Mouse (Mus musculus): ENCODE data around the gene Prss36. TPM values are rescaled to one million over a fixed set of nuclear protein-coding genes. Genes with fewer than 3 reads are reported as not detected.
"Not testable (repeated sequence)": the region's sequence is repeated elsewhere in the genome, so short reads cannot be mapped to it uniquely, and the experiment has no call there.

Prss36 gene
- polyA plus RNA-seq, 1 experiment from 2014 or later, result 10.4 TPM

DNA sequence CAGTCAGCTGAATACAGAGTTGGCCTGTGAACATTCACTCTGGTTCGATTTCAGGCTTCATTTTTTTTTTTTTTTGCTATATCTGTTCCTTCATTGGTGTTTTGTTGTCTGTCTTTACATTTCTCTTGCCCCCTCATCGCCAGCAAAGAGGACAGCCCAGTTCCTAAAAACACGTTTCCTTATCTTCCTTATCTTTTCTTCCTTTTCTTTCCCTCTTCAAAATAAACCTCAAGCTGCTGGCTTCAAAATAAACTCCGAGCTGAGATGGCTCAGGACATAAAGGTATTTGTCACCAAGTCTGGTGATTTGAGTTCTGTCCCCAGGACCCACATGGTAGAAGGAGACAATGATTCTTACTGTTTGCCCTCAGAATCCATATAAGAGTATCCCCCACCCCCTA is 33.6 kb downstream of the Prss36 start:
- Histone ChIP-seq H3K9me3 (replicated peaks) (no peaks in the 10 kb centered on the region), H3K27ac (no peak overlapping the region; the same call in 1 of the 2 replicates), H3K27me3 (no peaks in the 10 kb centered on the region), H3K4me3 (peak overlapping the region; percentile 98), H3K36me3 (peaks cover 39% of the 10 kb centered on the region), H3K4me1 (peaks cover 9% of the 10 kb centered on the region), H3K9ac (peak overlapping the region; percentile 86), H3K4me2 (replicated peaks) (peak overlapping the region; percentile 63)
- WGBS, result 26% methylated on average over 4 of the region's 4 CpGs
- no peak for ATAC-seq (ENCODE audit: low FRiP score)

DNA sequence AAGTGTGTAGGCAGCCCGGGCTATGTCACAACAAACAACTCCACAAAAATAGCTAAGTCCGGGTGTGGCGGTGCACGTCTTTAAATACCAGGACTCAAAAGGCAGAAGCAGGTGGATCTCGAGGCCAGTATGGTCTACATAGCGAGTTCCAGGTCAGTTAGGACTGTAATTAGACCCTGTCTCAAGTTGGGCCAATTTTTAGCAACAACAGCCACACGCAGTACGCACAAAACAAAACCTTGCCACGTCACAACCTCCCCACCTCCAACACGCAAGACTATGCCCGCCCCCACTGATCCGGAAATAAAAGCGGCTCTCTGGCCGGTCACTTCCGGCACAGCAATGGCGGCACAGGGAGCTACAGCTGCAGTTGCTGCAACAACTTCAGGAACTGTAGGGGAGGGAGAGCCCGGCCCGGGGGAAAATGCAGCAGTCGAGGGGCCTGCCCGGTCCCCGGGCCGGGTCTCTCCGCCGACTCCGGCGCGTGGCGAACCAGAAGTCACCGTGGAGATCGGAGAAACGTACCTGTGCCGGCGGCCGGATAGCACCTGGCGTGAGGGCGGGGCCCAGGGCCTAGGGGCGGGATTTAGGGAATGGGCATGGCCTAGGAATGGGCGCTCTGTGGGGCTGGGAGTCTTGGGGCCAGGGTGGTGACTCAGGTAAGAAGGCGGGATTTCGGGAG is 34.2 kb downstream of the Prss36 start, which contains the start of gene Kat8:
TSS of gene Kat8 (plus strand) at position 327 of the 682 bp plus-strand sequence.
- Histone ChIP-seq H3K36me3 (peaks cover 41% of the 10 kb centered on the region), H3K4me1 (peaks cover 9% of the 10 kb centered on the region), H3K9ac (peak within 1 kb of the TSS; percentile 86), H3K4me3 (peak within 1 kb of the TSS; percentile 98), H3K27me3 (no peaks in the 10 kb centered on the region), H3K4me2 (replicated peaks) (peak within 1 kb of the TSS; percentile 63), H3K9me3 (replicated peaks) (no peaks in the 10 kb centered on the region), H3K27ac (peak within 1 kb of the TSS; percentile 81)
- 1% methylated on average over 40 of the region's 40 CpGs for WGBS
- ATAC-seq (ENCODE audit: low FRiP score), result peak; percentile 95

DNA sequence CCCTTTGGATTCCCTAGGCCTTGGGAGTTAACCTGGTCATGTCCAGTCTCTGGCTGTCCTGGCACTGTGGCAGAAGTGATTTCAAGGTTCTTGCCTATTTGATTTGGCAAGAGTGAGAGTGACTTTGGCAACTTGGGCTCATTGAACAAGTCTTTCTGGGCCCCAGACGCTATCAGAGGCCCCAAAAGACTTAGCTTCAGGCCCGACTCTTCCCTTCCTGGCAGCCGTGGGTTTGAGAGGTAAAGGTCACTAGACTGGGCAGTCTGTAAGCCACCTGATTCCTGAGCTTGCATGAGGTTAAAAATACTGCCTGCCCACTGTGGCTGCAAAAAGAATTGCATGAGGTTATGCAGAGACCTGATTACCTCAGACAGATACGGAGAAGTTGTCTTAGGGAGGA is 37.9 kb downstream of the Prss36 start:
- no peak overlapping the region for H3K4me3 ChIP-seq
- H3K4me1 ChIP-seq, result peaks cover 19% of the 10 kb centered on the region
- peaks cover 42% of the 10 kb centered on the region for H3K36me3 ChIP-seq
- no peaks in the 10 kb centered on the region for H3K27me3 ChIP-seq
- H3K9ac ChIP-seq, result no peak overlapping the region
- no peak overlapping the region for H3K27ac ChIP-seq
- H3K4me2 ChIP-seq (replicated peaks), result no peak overlapping the region
- 94% methylated on average over 4 of the region's 4 CpGs for WGBS
- H3K9me3 ChIP-seq (replicated peaks), result no peaks in the 10 kb centered on the region
- ATAC-seq (ENCODE audit: low FRiP score), result no peak

DNA sequence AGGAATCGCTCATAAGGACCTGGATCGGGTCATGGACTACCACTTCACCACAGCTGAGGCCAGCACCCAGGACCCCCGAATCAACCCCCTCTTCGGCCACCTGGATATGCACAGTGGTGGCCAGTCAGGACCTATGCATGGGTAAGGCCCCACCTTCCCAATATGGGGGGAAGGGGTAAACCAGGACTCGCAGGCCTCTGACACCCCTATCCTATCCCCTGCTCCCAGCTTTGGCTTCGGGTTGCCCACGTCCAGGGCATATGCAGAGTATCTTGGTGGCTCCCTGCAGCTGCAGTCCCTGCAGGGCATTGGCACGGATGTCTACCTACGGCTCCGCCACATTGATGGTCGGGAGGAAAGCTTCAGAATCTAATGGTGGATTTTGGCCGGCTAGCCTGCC is 38.6 kb downstream of the Prss36 start:
- no peak overlapping the region for H3K4me3 ChIP-seq
- H3K27ac ChIP-seq, result no peak overlapping the region
- ATAC-seq (ENCODE audit: low FRiP score), result no peak
- no peaks in the 10 kb centered on the region for H3K27me3 ChIP-seq
- no peaks in the 10 kb centered on the region for H3K9me3 ChIP-seq (replicated peaks)
- peaks cover 15% of the 10 kb centered on the region for H3K4me1 ChIP-seq
- WGBS, result 95% methylated on average over 12 of the region's 12 CpGs
- H3K36me3 ChIP-seq, result peaks cover 42% of the 10 kb centered on the region
- no peak overlapping the region for H3K4me2 ChIP-seq (replicated peaks)
- H3K9ac ChIP-seq, result no peak overlapping the region

DNA sequence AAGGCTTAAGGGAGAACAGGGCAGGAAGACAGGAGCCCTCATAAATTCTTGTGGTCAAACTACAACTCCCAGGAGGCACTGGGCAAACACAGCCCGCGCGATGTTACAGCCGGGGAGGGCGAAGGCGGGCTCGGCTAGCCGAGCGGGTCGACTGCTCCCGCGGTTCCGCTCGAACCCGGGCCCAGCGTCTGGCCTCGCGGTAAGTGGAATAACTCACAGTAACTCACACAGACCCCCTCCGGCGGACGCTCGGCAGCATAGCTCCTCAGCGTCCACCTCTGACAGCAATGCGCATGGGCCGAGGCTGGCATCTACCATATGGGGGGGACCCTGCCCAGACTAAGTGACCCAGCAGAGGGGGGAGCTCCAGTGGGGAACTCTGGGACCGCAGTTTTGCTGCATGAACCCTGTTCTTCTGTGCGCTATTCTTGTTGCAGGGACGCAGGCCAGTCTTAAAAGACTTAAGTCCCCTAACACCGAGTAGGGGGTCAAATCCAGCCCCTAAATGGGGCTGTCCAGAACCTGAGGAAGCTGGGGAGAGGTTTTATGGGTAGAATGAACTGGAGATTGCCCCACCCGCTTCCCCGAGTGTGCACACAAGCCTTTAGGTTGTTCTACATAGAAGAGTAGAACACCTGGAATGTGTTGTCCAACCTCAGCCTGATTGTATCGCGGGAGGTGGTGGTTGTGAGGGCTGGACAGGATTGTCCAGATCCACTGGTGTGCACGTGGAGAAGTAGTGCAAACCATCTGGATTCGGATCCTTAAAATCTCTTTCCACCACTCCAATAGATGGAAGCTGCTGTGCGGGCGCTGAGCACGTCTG is 42.3 kb downstream of the Prss36 start, which contains the start of gene Bckdk:
TSS of gene Bckdk (plus strand) at position 112 of the 826 bp plus-strand sequence.
- Histone ChIP-seq H3K4me2 (replicated peaks) (peak within 1 kb of the TSS; percentile 84), H3K4me1 (peaks cover 10% of the 10 kb centered on the region), H3K4me3 (peak within 1 kb of the TSS; percentile 56), H3K27me3 (no peaks in the 10 kb centered on the region), H3K9ac (peak within 1 kb of the TSS; percentile 80), H3K36me3 (peaks cover 38% of the 10 kb centered on the region), H3K27ac (peak within 1 kb of the TSS; percentile 70), H3K9me3 (replicated peaks) (no peaks in the 10 kb centered on the region)
- ATAC-seq (ENCODE audit: low FRiP score), result peak; percentile 91
- WGBS, result 9% methylated on average over 38 of the region's 38 CpGs

DNA sequence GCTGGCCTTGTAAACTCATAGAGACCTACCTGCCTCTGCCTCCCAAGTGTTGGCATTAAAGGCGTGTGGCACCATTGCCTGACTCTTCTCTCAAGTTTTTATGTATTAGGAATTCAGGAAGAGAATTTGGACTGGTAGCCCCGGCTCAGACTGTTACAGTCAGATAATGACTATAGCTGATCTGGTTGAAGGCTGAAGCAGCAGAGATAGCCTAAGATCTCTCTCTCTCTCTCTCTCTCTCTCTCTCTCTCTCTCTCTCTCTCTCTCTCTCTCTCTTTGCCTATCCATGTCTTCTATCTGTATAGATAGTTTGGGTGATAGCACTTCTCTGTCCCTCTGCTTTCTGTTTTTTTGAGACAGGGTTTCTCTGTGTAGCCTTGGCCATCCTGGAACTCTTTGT is 44.8 kb downstream of the Prss36 start:
- Histone ChIP-seq H3K27me3 (no peaks in the 10 kb centered on the region), H3K4me1 (peaks cover 10% of the 10 kb centered on the region), H3K9me3 (replicated peaks) (no peaks in the 10 kb centered on the region), H3K4me3 (no peak overlapping the region), H3K27ac (no peak overlapping the region), H3K36me3 (peaks cover 14% of the 10 kb centered on the region), H3K4me2 (replicated peaks) (no peak overlapping the region), H3K9ac (no peak overlapping the region)
- ATAC-seq (ENCODE audit: low FRiP score), result no peak
- WGBS, result 90% methylated on average over 2 of the region's 2 CpGs

DNA sequence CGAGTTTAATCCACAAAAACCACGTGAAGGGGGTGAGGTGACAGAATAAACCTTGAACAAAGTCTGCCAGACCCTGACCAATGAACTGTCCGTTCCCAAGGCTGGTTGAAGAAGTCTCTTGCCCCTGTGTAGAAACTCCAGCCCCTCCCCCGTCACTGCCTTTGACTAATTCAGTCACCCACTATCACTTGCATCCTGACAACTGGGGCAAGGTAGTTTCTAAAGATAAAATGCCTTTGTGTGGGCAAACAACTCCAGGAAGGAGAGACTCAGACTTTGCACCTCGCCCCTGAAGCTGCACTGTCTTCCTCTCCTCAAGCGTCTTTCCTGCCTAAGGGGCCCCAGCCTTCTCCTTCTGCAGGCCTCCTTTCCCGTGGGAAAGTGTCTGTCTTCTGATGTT is 46.5 kb downstream of the Prss36 start:
- no peaks in the 10 kb centered on the region for H3K9me3 ChIP-seq (replicated peaks)
- no peak overlapping the region for H3K4me3 ChIP-seq
- peak overlapping the region; percentile 38 for H3K9ac ChIP-seq
- no peak for ATAC-seq (ENCODE audit: low FRiP score)
- H3K27me3 ChIP-seq, result no peaks in the 10 kb centered on the region
- H3K27ac ChIP-seq, result no peak overlapping the region
- peaks cover 9% of the 10 kb centered on the region for H3K4me1 ChIP-seq
- no peaks in the 10 kb centered on the region for H3K36me3 ChIP-seq
- H3K4me2 ChIP-seq (replicated peaks), result no peak overlapping the region
- 54% methylated on average over 7 of the region's 7 CpGs for WGBS

DNA sequence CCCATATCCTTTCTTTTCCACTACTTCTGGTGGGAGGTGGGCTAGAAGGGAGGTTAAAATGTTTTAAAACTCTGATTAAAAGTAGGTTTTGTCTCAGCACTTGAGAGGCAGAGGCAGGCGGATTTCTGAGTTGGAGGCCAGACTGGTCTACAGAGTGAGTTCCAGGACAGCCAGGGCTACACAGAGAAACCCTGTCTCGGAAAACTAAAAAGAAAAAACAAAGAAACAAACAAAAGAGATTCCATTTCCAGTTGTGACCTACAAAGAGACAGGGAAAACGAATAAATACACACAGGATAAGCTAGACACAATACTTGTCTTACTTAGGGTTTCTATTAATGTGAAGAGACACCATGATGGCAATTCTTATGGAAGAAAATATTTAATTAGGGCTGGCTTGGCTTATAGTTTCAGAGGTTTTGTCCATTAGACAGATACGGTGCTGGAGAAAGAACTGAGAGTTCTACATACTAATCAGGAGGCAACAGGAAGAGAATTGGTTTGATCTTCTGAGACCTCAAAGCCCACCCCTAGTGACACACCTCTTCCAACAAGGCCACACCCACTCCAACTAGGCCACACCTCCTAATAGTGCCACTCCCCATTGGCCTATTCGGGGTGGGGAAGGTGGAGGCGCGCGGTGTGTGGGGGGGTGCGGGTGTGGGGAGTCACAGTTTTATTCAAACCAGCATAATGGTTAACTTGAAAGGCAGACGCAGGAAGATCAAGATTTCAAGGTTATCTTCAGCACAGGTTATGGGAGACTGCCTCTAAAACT is 48.2 kb downstream of the Prss36 start:
- H3K9ac ChIP-seq, result no peak overlapping the region
- ATAC-seq (ENCODE audit: low FRiP score), result no peak
- no peak overlapping the region for H3K4me3 ChIP-seq
- no peaks in the 10 kb centered on the region for H3K27me3 ChIP-seq
- no peak overlapping the region for H3K27ac ChIP-seq
- no peak overlapping the region for H3K4me2 ChIP-seq (replicated peaks)
- H3K9me3 ChIP-seq (replicated peaks), result no peaks in the 10 kb centered on the region
- 0 out of 2 replicates have a peak, but pooled peaks cover under 1% of the 10 kb centered on the region for H3K36me3 ChIP-seq
- WGBS, result 39% methylated on average over 10 of the region's 10 CpGs
- H3K4me1 ChIP-seq, result peaks cover 8% of the 10 kb centered on the region

DNA sequence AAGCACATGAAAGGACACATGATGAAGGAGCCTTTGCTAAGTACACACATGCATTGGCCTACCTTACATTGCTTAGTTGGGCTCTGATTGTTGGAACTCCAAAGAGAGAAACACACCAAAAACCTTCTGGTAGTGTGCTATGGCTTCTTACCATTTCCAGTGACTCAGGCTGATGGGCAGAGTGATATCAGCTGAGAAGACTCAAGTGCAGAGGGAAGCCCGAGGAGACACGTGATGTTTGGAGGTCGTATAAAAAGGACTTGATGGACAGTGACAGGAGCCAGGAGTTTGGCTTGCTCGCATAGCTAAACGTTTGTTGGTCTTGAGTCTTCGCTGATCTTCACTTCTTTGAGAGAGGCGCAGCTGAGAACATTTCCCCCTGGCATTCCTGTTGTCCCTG is 49.0 kb downstream of the Prss36 start:
- H3K9ac ChIP-seq, result no peak overlapping the region
- no peak overlapping the region for H3K4me3 ChIP-seq
- ATAC-seq (ENCODE audit: low FRiP score), result no peak
- H3K4me2 ChIP-seq (replicated peaks), result no peak overlapping the region
- H3K36me3 ChIP-seq, result peaks cover 8% of the 10 kb centered on the region; the same call in 1 of the 2 replicates
- H3K27me3 ChIP-seq, result no peaks in the 10 kb centered on the region
- H3K4me1 ChIP-seq, result peaks cover 8% of the 10 kb centered on the region
- H3K9me3 ChIP-seq (replicated peaks), result no peaks in the 10 kb centered on the region
- no peak overlapping the region for H3K27ac ChIP-seq
- WGBS, result 89% methylated on average over 7 of the region's 7 CpGs

DNA sequence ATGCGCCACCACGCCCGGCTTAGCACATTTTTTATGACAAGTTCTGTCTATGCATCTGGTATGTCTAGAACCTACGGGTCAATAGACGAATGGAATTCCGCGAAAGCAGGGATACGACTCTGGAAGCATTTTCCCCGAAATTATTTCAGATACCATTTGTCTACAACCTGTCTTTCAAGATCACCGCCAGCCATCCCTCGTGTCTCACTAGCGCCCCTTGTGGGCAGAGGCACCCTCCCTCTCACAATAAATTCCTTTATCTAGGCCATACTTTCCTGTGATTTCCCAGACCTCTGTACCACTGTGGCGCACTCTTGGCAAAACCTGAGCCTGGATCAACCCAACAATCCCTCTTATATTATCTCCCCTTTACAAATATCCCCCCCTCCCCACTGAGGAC is 50.1 kb downstream of the Prss36 start:
- Histone ChIP-seq H3K36me3 (peaks cover 8% of the 10 kb centered on the region; the same call in 1 of the 2 replicates), H3K4me1 (peaks cover 8% of the 10 kb centered on the region), H3K9me3 (replicated peaks) (no peaks in the 10 kb centered on the region), H3K27ac (no peak overlapping the region), H3K4me3 (no peak overlapping the region), H3K27me3 (no peaks in the 10 kb centered on the region), H3K9ac (no peak overlapping the region), H3K4me2 (replicated peaks) (no peak overlapping the region)
- 61% methylated on average over 13 of the region's 13 CpGs for WGBS
- ATAC-seq (ENCODE audit: low FRiP score), result no peak

DNA sequence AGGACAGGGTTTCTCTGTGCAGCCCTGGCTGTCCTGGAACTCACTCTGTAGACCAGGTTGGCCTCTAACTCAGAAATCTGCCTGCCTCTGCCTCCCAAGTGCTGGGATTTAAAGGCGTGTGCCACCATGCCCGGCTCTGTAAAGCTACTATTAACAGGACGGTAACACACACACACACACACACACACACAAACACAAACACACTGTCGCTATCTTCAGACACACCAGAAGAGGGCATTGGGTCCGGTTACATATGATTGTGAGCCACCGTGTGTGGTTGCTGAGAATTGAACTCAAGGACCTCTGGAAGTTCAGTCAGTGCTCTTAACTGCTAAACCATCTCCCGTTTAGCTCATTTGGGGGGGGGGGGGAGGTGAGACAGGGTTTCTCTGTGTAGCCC is 50.6 kb downstream of the Prss36 start:
- ATAC-seq (ENCODE audit: low FRiP score), result peak; percentile 15
- not testable (repeated sequence) for H3K9me3 ChIP-seq (replicated peaks); H3K4me3 ChIP-seq; H3K27ac ChIP-seq; H3K27me3 ChIP-seq; H3K4me1 ChIP-seq; H3K9ac ChIP-seq
- H3K4me2 ChIP-seq (replicated peaks), result peak overlapping the region; percentile 79
- H3K36me3 ChIP-seq, result peaks cover 11% of the 10 kb centered on the region; the same call in 1 of the 2 replicates
- WGBS, result 71% methylated on average over 7 of the region's 7 CpGs

DNA sequence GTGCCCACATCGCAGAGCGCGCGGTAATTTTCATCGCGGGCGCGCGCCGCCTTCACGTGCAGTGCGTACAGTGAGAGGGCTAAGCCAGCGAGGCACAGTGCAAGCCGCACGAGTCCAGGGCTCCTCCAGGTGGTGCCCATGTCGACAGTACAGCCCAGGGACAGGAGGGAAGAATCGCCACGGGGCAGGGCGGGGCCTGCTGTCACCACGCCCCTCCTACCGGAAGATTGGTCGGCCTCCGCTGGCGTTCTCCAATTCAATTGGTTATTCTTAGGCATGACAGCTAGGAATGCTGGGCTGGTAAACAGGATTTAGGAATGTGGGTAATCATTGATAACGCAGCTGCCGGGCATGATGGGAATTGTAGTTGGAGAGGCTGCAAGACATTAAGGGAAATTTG is 51.1 kb downstream of the Prss36 start, which contains the start of the genes Gm21974 and Vkorc1:
TSS of gene Gm21974 (minus strand) at position 13 of the 400 bp plus-strand sequence.
TSS of gene Vkorc1 (minus strand) at position 176 of the 400 bp plus-strand sequence.
- peak within 1 kb of the TSS; percentile 58 for H3K4me3 ChIP-seq
- no peaks in the 10 kb centered on the region for H3K9me3 ChIP-seq (replicated peaks)
- peak; percentile 98 for ATAC-seq (ENCODE audit: low FRiP score)
- H3K4me2 ChIP-seq (replicated peaks), result peak within 1 kb of the TSS; percentile 79
- WGBS, result under 1% methylated on average over 26 of the region's 26 CpGs
- H3K36me3 ChIP-seq, result peaks cover 16% of the 10 kb centered on the region
- H3K4me1 ChIP-seq, result peaks cover 8% of the 10 kb centered on the region
- H3K9ac ChIP-seq, result peak within 1 kb of the TSS; percentile 72
- peak within 1 kb of the TSS; percentile 79 for H3K27ac ChIP-seq
- H3K27me3 ChIP-seq, result no peaks in the 10 kb centered on the region

Data from hindbrain, embryonic 12.5 days (tissue).